Comparison of ENCODE assay signal across 24 mouse cellular contexts in genomic region chr11:96957061-96957805, GRCm38 (mm10). TPM values are rescaled to one million over a fixed set of nuclear protein-coding genes. Genes with fewer than 3 reads are reported as not detected.
DNase-seq lines count a peak whose midpoint lies in the region; ATAC-seq and TF ChIP-seq lines count a peak whose summit lies in the region.
"Had no signal": no experiment of that assay in that cellular context is flagged by ENCODE, and none has a peak within 500 bp of the region (broad histone marks: within the 10 kb centered on the region; RNA-seq: fewer than 3 reads in every experiment).

No protein-coding gene starts in this region.

- H3K4me1 ChIP-seq in E14TG2a.4 (replicated peaks; ENCODE audit: low read depth, low read length) (peaks cover 91% of the 10 kb centered on the region), MEL (ENCODE audit: control insufficient read depth in 1 of 2, insufficient read depth in 2 of 2, low read length in 2 of 2) (peaks cover 19 to 29% of the 10 kb centered on the region in 2 experiments)
- peaks cover 84% of the 10 kb centered on the region for H3K4me1 ChIP-seq in liver, embryonic 15.5 days (replicated peaks)
- H3K4me1 ChIP-seq in forebrain, embryonic 14.5 days (ENCODE audit: control insufficient read depth, insufficient read depth, low read length) = no peaks in the 10 kb centered on the region
- H3K4me1 ChIP-seq: embryonic facial prominence, embryonic 15.5 days; stomach, embryonic 15.5 days had no signal

- H3K9ac ChIP-seq in MEL (ENCODE audit: control insufficient read depth, low read depth, low read length, poor library complexity, severe bottlenecking) = no peak overlapping the region
- H3K9ac ChIP-seq in liver, embryonic 15.5 days = peak overlapping the region; percentile 9
- H3K9ac ChIP-seq in forebrain, embryonic 14.5 days (ENCODE audit: low read length) = no peak overlapping the region
- H3K9ac ChIP-seq: embryonic facial prominence, embryonic 15.5 days; stomach, embryonic 15.5 days had no signal

- H3K9me3 ChIP-seq in E14TG2a.4 (ENCODE audit: low read length) = no peaks in the 10 kb centered on the region
- H3K9me3 ChIP-seq in MEL (replicated peaks; ENCODE audit: insufficient read depth, low read length) = no peaks in the 10 kb centered on the region
- no peaks in the 10 kb centered on the region for H3K9me3 ChIP-seq in liver, embryonic 15.5 days (replicated peaks)
- no peaks in the 10 kb centered on the region for H3K9me3 ChIP-seq in forebrain, embryonic 14.5 days (replicated peaks; ENCODE audit: control insufficient read depth, low read length)
- H3K9me3 ChIP-seq: embryonic facial prominence, embryonic 15.5 days; megakaryocyte, embryonic 14.5 days; stomach, embryonic 15.5 days had no signal

- no peak for TF ChIP-seq RAD21 in MEL (IDR thresholded peaks at IDR 0.05; ENCODE audit: low read depth, low read length)

- peak overlapping the region; percentile 59 for H3K4me2 ChIP-seq in liver, embryonic 15.5 days
- no peak overlapping the region for H3K4me2 ChIP-seq in forebrain, embryonic 14.5 days (ENCODE audit: low read length)
- H3K4me2 ChIP-seq: embryonic facial prominence, embryonic 15.5 days; stomach, embryonic 15.5 days had no signal

- DNase-seq in MEL (ENCODE audit: low read depth, low spot score) (no peak), MN1 (ENCODE audit: low spot score) (no peak)
- peak; percentile 80 for DNase-seq in thymus, postnatal 14 days
- DNase-seq in forebrain, embryonic 14.5 days (ENCODE audit: low spot score) = no peak
- no peak for DNase-seq in cerebellum, adult 8-10 months
- DNase-seq: adrenal gland, postnatal 14 days; B cell, adult 2 months; cerebellum, adult 11 months; gastrocnemius, postnatal 25 days; kidney, adult 2 months; kidney, postnatal 14 days; left cerebral cortex, postnatal 4 days; lung, adult 2 months had no signal

- H3K36me3 ChIP-seq in E14TG2a.4 (ENCODE audit: insufficient read depth, low read length) (peaks cover 91% of the 10 kb centered on the region), MEL (ENCODE audit: control insufficient read depth in 1 of 2, insufficient read depth in 2 of 2, low read length in 2 of 2) (peaks cover 18 to 27% of the 10 kb centered on the region in 2 experiments)
- H3K36me3 ChIP-seq in liver, embryonic 15.5 days (replicated peaks) = peaks cover 98% of the 10 kb centered on the region
- H3K36me3 ChIP-seq in forebrain, embryonic 14.5 days (ENCODE audit: control insufficient read depth, insufficient read depth, low read length) = peaks cover 93% of the 10 kb centered on the region

- TF ChIP-seq CTCF in E14TG2a.4 (conservative IDR thresholded peaks at IDR 0.05; ENCODE audit: low read length) = no peak
- no peak for TF ChIP-seq CTCF in MEL (IDR thresholded peaks at IDR 0.05 in 2 of 3, conservative IDR thresholded peaks at IDR 0.05 in 1 of 3; ENCODE audit: control insufficient read depth in 1 of 3, insufficient read depth in 1 of 3, low read depth in 2 of 3, low read length in 3 of 3, poor library complexity in 1 of 3, severe bottlenecking in 1 of 3)

- peak in 1 of 2 experiments; percentile 18; a peak in 1 of 4 replicates for TF ChIP-seq EP300 in MEL (IDR thresholded peaks at IDR 0.05; ENCODE audit: low read depth in 1 of 2, low read length in 2 of 2)

- peak in 1 of 2 experiments; percentile 10; a peak in 1 of 4 replicates for TF ChIP-seq POLR2A in MEL (IDR thresholded peaks at IDR 0.05; ENCODE audit: control insufficient read depth in 1 of 2, insufficient read depth in 1 of 2, low read depth in 1 of 2, low read length in 2 of 2, poor library complexity in 1 of 2)

- H3K27ac ChIP-seq in MEL (ENCODE audit: control insufficient read depth, low read depth, low read length) = peak overlapping the region; percentile 26
- H3K27ac ChIP-seq in liver, embryonic 15.5 days (replicated peaks) = peak overlapping the region; percentile 95
- no peak overlapping the region for H3K27ac ChIP-seq in forebrain, embryonic 14.5 days (ENCODE audit: low read depth, low read length)
- H3K27ac ChIP-seq: embryonic facial prominence, embryonic 15.5 days; left cerebral cortex, adult 2 months; stomach, embryonic 15.5 days had no signal

- peak; percentile 31 for ATAC-seq in liver, embryonic 15.5 days (ENCODE audit: insufficient read depth)
- no peak for ATAC-seq in forebrain, embryonic 14.5 days
- ATAC-seq: inflammation-experienced regulatory T-cells, adult 6 months had no signal

- WGBS in liver, embryonic 15.5 days (ENCODE audit: insufficient replicate concordance) = 86% methylated on average over 10 of the region's 10 CpGs
- WGBS in forebrain, embryonic 14.5 days = 95% methylated on average over 10 of the region's 10 CpGs

- H3K27me3 ChIP-seq in E14TG2a.4 (ENCODE audit: insufficient read depth, low read length) (no peaks in the 10 kb centered on the region), MEL (ENCODE audit: control insufficient read depth in 1 of 2, insufficient read depth in 2 of 2, low read length in 2 of 2) (no peaks in the 10 kb centered on the region)
- no peaks in the 10 kb centered on the region for H3K27me3 ChIP-seq in liver, embryonic 15.5 days
- no peaks in the 10 kb centered on the region for H3K27me3 ChIP-seq in forebrain, embryonic 14.5 days (replicated peaks; ENCODE audit: control insufficient read depth, insufficient read depth, low read length)
- H3K27me3 ChIP-seq: embryonic facial prominence, embryonic 15.5 days; megakaryocyte, embryonic 14.5 days; stomach, embryonic 15.5 days had no signal

- H3K4me3 ChIP-seq in E14TG2a.4 (replicated peaks; ENCODE audit: low read length) (0 out of 2 replicates have a peak overlapping the region, but pooled peaks have one; percentile 79), MEL (ENCODE audit: control insufficient read depth in 1 of 2, insufficient read depth in 1 of 2, low read depth in 2 of 2, low read length in 2 of 2) (no peak overlapping the region)
- no peak overlapping the region for H3K4me3 ChIP-seq in liver, embryonic 15.5 days (replicated peaks)
- H3K4me3 ChIP-seq in forebrain, embryonic 14.5 days (ENCODE audit: low read depth, low read length) = no peak overlapping the region
- H3K4me3 ChIP-seq: embryonic facial prominence, embryonic 15.5 days; left cerebral cortex, adult 2 months; megakaryocyte, embryonic 14.5 days; stomach, embryonic 15.5 days had no signal

- no peaks in the 10 kb centered on the region; the same call in 1 of the 2 replicates for H3K79me2 ChIP-seq in MEL (ENCODE audit: control insufficient read depth, insufficient read depth, low read length, poor library complexity)

TF ChIP-seq in MEL, 35 proteins besides CTCF, POLR2A, EP300 and RAD21 (continues in another document):
- TF ChIP-seq E2F4 (IDR thresholded peaks at IDR 0.05; ENCODE audit: borderline replicate concordance, low read depth, low read length) (no peak), ZKSCAN1 (IDR thresholded peaks at IDR 0.05; ENCODE audit: low read depth, low read length) (no peak), GABPA (IDR thresholded peaks at IDR 0.05; ENCODE audit: low read depth, low read length) (no peak), MYC (IDR thresholded peaks at IDR 0.05; ENCODE audit: low read depth, low read length) (no peak), RCOR1 (IDR thresholded peaks at IDR 0.05; ENCODE audit: low read depth, low read length) (no peak), MEF2A (IDR thresholded peaks at IDR 0.05; ENCODE audit: extremely low read depth, insufficient replicate concordance, low read depth, low read length, poor library complexity, severe bottlenecking) (no peak), POLR2AphosphoS5 (IDR thresholded peaks at IDR 0.05; ENCODE audit: borderline replicate concordance, low read depth, low read length) (no peak), ZMIZ1 (IDR thresholded peaks at IDR 0.05; ENCODE audit: low read depth, low read length) (no peak), UBTF (IDR thresholded peaks at IDR 0.05; ENCODE audit: borderline replicate concordance, insufficient read depth, low read depth, low read length) (no peak), ELF1 (IDR thresholded peaks at IDR 0.05; ENCODE audit: low read depth, low read length) (no peak), CHD2 (IDR thresholded peaks at IDR 0.05; ENCODE audit: low read length) (no peak)

RNA-seq across cellular contexts. Expression of gene Pnpo, which starts 13.4 kb away (rescaled TPM):
- total RNA-seq in MEL (2012; rRNA removed) = 41.7 and 55.7 TPM in 2 replicates
- 10 to 100 TPM in 1 of 2 experiments, not detected in 1; 38.8 TPM for polyA plus RNA-seq in MEL (2012; ENCODE audit: insufficient read depth in 1 of 2, insufficient read length in 2 of 2, low read depth in 1 of 2, low replicate concordance in 2 of 2, missing spikeins in 1 of 2)
- 719 and 785 TPM in 2 replicates for polyA plus RNA-seq in liver, embryonic 15.5 days (2015; fragmentation: Nextera tagmentation; extraction: Ambion mirVana)
- polyA plus RNA-seq in forebrain, embryonic 14.5 days (2014; fragmentation: Nextera tagmentation; extraction: Ambion mirVana) = 19.0 and 21.9 TPM in 2 replicates

RNA-seq across cellular contexts. Expression of gene Sp2, which starts 25.5 kb away (rescaled TPM):
- total RNA-seq in MEL (2012; rRNA removed) = 1.4 and 2.2 TPM in 2 replicates
- polyA plus RNA-seq in MEL (2012; ENCODE audit: insufficient read depth in 1 of 2, insufficient read length in 2 of 2, low read depth in 1 of 2, low replicate concordance in 2 of 2, missing spikeins in 1 of 2) = 10 to 100 TPM in 1 of 2 experiments, not detected in 1; 20.3 TPM
- 17.6 and 18.0 TPM in 2 replicates for polyA plus RNA-seq in liver, embryonic 15.5 days (2015; fragmentation: Nextera tagmentation; extraction: Ambion mirVana)
- polyA plus RNA-seq in forebrain, embryonic 14.5 days (2014; fragmentation: Nextera tagmentation; extraction: Ambion mirVana) = 14.3 and 14.6 TPM in 2 replicates

RNA-seq across cellular contexts. Expression of gene Prr15l, which starts 29.3 kb away (rescaled TPM):
- 0.08 TPM in 1 of 2 replicates, not detected in the other for total RNA-seq in MEL (2012; rRNA removed)
- polyA plus RNA-seq in MEL (2012; ENCODE audit: insufficient read depth in 1 of 2, insufficient read length in 2 of 2, low read depth in 1 of 2, low replicate concordance in 2 of 2, missing spikeins in 1 of 2) = under 1 TPM in 1 of 2 experiments, not detected in 1; 0.19 TPM
- 5.9 and 6.1 TPM in 2 replicates for polyA plus RNA-seq in liver, embryonic 15.5 days (2015; fragmentation: Nextera tagmentation; extraction: Ambion mirVana)
- 0.09 TPM in 1 of 2 replicates, not detected in the other for polyA plus RNA-seq in forebrain, embryonic 14.5 days (2014; fragmentation: Nextera tagmentation; extraction: Ambion mirVana)
- total RNA-seq: gastrocnemius, postnatal 25 days; left cerebral cortex, adult 2 months; left cerebral cortex, postnatal 4 days had no signal

RNA-seq across cellular contexts. Expression of gene Cdk5rap3, which starts 40.9 kb away (rescaled TPM):
- total RNA-seq in MEL (2012; rRNA removed) = 45.2 and 48.9 TPM in 2 replicates
- 10 to 100 TPM in 1 of 2 experiments, not detected in 1; 55.4 TPM for polyA plus RNA-seq in MEL (2012; ENCODE audit: insufficient read depth in 1 of 2, insufficient read length in 2 of 2, low read depth in 1 of 2, low replicate concordance in 2 of 2, missing spikeins in 1 of 2)
- polyA plus RNA-seq in liver, embryonic 15.5 days (2015; fragmentation: Nextera tagmentation; extraction: Ambion mirVana) = 33.7 and 40.6 TPM in 2 replicates
- 91.2 and 98.4 TPM in 2 replicates for polyA plus RNA-seq in forebrain, embryonic 14.5 days (2014; fragmentation: Nextera tagmentation; extraction: Ambion mirVana)

RNA-seq across cellular contexts. Expression of gene Sp6, which starts 56.0 kb away (rescaled TPM):
- total RNA-seq in MEL (2012; rRNA removed) = 0.03 TPM in 1 of 2 replicates, not detected in the other
- polyA plus RNA-seq in MEL (2012; ENCODE audit: insufficient read depth in 1 of 2, insufficient read length in 2 of 2, low read depth in 1 of 2, low replicate concordance in 2 of 2, missing spikeins in 1 of 2) = under 1 TPM in 1 of 2 experiments, not detected in 1; 0.04 TPM
- 0.03 and 0.05 TPM in 2 replicates for polyA plus RNA-seq in liver, embryonic 15.5 days (2015; fragmentation: Nextera tagmentation; extraction: Ambion mirVana)
- polyA plus RNA-seq in forebrain, embryonic 14.5 days (2014; fragmentation: Nextera tagmentation; extraction: Ambion mirVana) = 0.17 TPM in 1 of 2 replicates, not detected in the other
- total RNA-seq: neutrophil, adult 5-6 weeks had no signal
- polyA plus RNA-seq: forebrain, embryonic 11.5 days; hindbrain, embryonic 11.5 days; midbrain, embryonic 14.5 days had no signal

Comparison
In these comparisons a context has a peak if more than half of its experiments do, and no peak if none do; other contexts are left out.
1. RNA of gene Pnpo, which starts 13.4 kb away (polyA plus RNA-seq): 719 to 785 TPM in liver, embryonic 15.5 days; 38.8 TPM in MEL and 19.0 to 21.9 TPM in forebrain, embryonic 14.5 days; every median in the first group is over 10 times any median in the second.